8 mouse cellular contexts compared by ENCODE assay signal in genomic region chr15:100599276-100600046, GRCm38 (mm10). TPM values are rescaled to one million over a fixed set of nuclear protein-coding genes. Genes with fewer than 3 reads are reported as not detected.
DNase-seq lines count a peak whose midpoint lies in the region; ATAC-seq and TF ChIP-seq lines count a peak whose summit lies in the region.

Gene Pou6f1 (minus strand): TSS chr15:100599984.

- no peak within 1 kb of the TSS; the same call in 1 of the 2 replicates for H3K27ac ChIP-seq in CH12.LX (ENCODE audit: insufficient read depth, low read depth)
- H3K27ac ChIP-seq in forebrain, embryonic 13.5 days: peak within 1 kb of the TSS; percentile 80
- no peak within 1 kb of the TSS for H3K27ac ChIP-seq in liver, embryonic 16.5 days (ENCODE audit: low read length)
- peak within 1 kb of the TSS; percentile 81 for H3K27ac ChIP-seq in neural tube, embryonic 15.5 days (replicated peaks)

- peak within 1 kb of the TSS; percentile 95 for H3K9ac ChIP-seq in CH12.LX (ENCODE audit: insufficient read depth, low read depth)
- H3K9ac ChIP-seq in forebrain, embryonic 13.5 days: peak within 1 kb of the TSS; percentile 93
- peak within 1 kb of the TSS; percentile 17 for H3K9ac ChIP-seq in liver, embryonic 16.5 days (ENCODE audit: low read depth, low read length)
- peak within 1 kb of the TSS; percentile 84 for H3K9ac ChIP-seq in neural tube, embryonic 15.5 days (replicated peaks)

- WGBS in forebrain, embryonic 13.5 days: 2% methylated on average over 40 of the region's 76 CpGs
- WGBS in liver, embryonic 16.5 days (ENCODE audit: insufficient replicate concordance): under 1% methylated on average over 58 of the region's 76 CpGs
- WGBS in neural tube, embryonic 15.5 days: under 1% methylated on average over 47 of the region's 76 CpGs

- intact Hi-C loops in heart, postnatal 14 days (cut with DNase I): loop anchor here (5.0 kb wide), 1 partner anchor 107 kb away; no protein-coding TSS in a partner anchor

- no peak for TF ChIP-seq POLR2A in CH12.LX (IDR thresholded peaks at IDR 0.05; ENCODE audit: low read depth, low read length)

- H3K4me3 ChIP-seq in CH12.LX (replicated peaks in 1 of 3; ENCODE audit: low read depth in 2 of 3, low read length in 2 of 3, poor library complexity in 1 of 3): peak within 1 kb of the TSS; percentile 63 to 90 (median 64)
- H3K4me3 ChIP-seq in forebrain, embryonic 13.5 days: peak within 1 kb of the TSS; percentile 77
- H3K4me3 ChIP-seq in liver, embryonic 16.5 days (ENCODE audit: low read depth, low read length): peak within 1 kb of the TSS; percentile 51
- peak within 1 kb of the TSS; percentile 78 for H3K4me3 ChIP-seq in neural tube, embryonic 15.5 days (replicated peaks)

- peaks cover 18 to 47% of the 10 kb centered on the region in 2 experiments for H3K4me1 ChIP-seq in CH12.LX (ENCODE audit: control insufficient read depth in 1 of 2, insufficient read depth in 2 of 2)
- peaks cover 25% of the 10 kb centered on the region for H3K4me1 ChIP-seq in forebrain, embryonic 13.5 days
- peaks cover 3% of the 10 kb centered on the region; the same call in 1 of the 2 replicates for H3K4me1 ChIP-seq in liver, embryonic 16.5 days (ENCODE audit: control insufficient read depth, low read depth, low read length)
- H3K4me1 ChIP-seq in neural tube, embryonic 15.5 days: peaks cover 21% of the 10 kb centered on the region

- H3K4me2 ChIP-seq in CH12.LX (ENCODE audit: insufficient read depth, low read depth, poor library complexity, severe bottlenecking): peak within 1 kb of the TSS; percentile 77
- H3K4me2 ChIP-seq in forebrain, embryonic 13.5 days: peak within 1 kb of the TSS; percentile 85
- H3K4me2 ChIP-seq in liver, embryonic 16.5 days (ENCODE audit: low read depth, low read length): peak within 1 kb of the TSS; percentile 61
- peak within 1 kb of the TSS; percentile 90 for H3K4me2 ChIP-seq in neural tube, embryonic 15.5 days

- peaks cover 18% of the 10 kb centered on the region for H3K27me3 ChIP-seq in CH12.LX (replicated peaks)
- H3K27me3 ChIP-seq in forebrain, embryonic 13.5 days: peaks cover 19% of the 10 kb centered on the region
- H3K27me3 ChIP-seq in liver, embryonic 16.5 days (ENCODE audit: control insufficient read depth, insufficient read depth, low read depth, low read length): peaks cover 49% of the 10 kb centered on the region
- 0 out of 2 replicates have a peak, but pooled peaks cover 3% of the 10 kb centered on the region for H3K27me3 ChIP-seq in neural tube, embryonic 15.5 days (replicated peaks)

- TF ChIP-seq CTCF in CH12.LX (conservative IDR thresholded peaks at IDR 0.05 in 1 of 2, IDR thresholded peaks at IDR 0.05 in 1 of 2; ENCODE audit: low read depth in 2 of 2, low read length in 2 of 2): no peak

- no peaks in the 10 kb centered on the region for H3K36me3 ChIP-seq in CH12.LX (replicated peaks in 1 of 2; ENCODE audit: control insufficient read depth in 1 of 2, insufficient read depth in 1 of 2, low read length in 1 of 2)
- no peaks in the 10 kb centered on the region for H3K36me3 ChIP-seq in forebrain, embryonic 13.5 days (ENCODE audit: poor library complexity, severe bottlenecking)
- H3K36me3 ChIP-seq in liver, embryonic 16.5 days (ENCODE audit: control insufficient read depth, insufficient read depth): no peaks in the 10 kb centered on the region
- no peaks in the 10 kb centered on the region for H3K36me3 ChIP-seq in neural tube, embryonic 15.5 days

- in situ Hi-C loops in CH12.LX (cut with MboI; ENCODE audit: low pct_ligation_motif_present, low pct_unique_long_range_greater_than_20kb, low sequenced_read_pairs): no loop called here

- no peak for TF ChIP-seq EP300 in CH12.LX (IDR thresholded peaks at IDR 0.05; ENCODE audit: low read length)

- no peak for DNase-seq in CH12.LX (ENCODE audit: extremely low read depth)
- DNase-seq in adrenal gland, postnatal 4 days (ENCODE audit: low spot score in 2 of 2): no peak
- peak; percentile 69 to 74 for DNase-seq in heart, postnatal 14 days
- DNase-seq in kidney, postnatal 36 days: peak; percentile 74 to 86
- DNase-seq in natural killer cell, adult 2 months (ENCODE audit: low spot score in 2 of 2): no peak

- no peak for TF ChIP-seq RAD21 in CH12.LX (IDR thresholded peaks at IDR 0.05; ENCODE audit: low read depth, low read length)

- dilution Hi-C loops in CH12.LX (cut with MboI; ENCODE audit: extremely low pct_ligation_motif_present, extremely low pct_unique_long_range_greater_than_20kb, low sequenced_read_pairs): no loop called here

- no peaks in the 10 kb centered on the region for H3K9me3 ChIP-seq in CH12.LX (replicated peaks; ENCODE audit: low read length)
- H3K9me3 ChIP-seq in forebrain, embryonic 13.5 days (replicated peaks): no peaks in the 10 kb centered on the region
- H3K9me3 ChIP-seq in liver, embryonic 16.5 days (replicated peaks; ENCODE audit: control insufficient read depth, low read length): no peaks in the 10 kb centered on the region
- no peaks in the 10 kb centered on the region for H3K9me3 ChIP-seq in neural tube, embryonic 15.5 days (replicated peaks)

- peak; percentile 78 for ATAC-seq in forebrain, embryonic 13.5 days
- ATAC-seq in liver, embryonic 16.5 days (ENCODE audit: low read depth): peak; percentile 37; the same call in 1 of the 2 replicates
- ATAC-seq in neural tube, embryonic 15.5 days (ENCODE audit: low FRiP score): peak; percentile 73

- H3K79me2 ChIP-seq in CH12.LX (replicated peaks; ENCODE audit: control insufficient read depth, extremely low read depth, insufficient read depth, poor library complexity, severe bottlenecking): no peaks in the 10 kb centered on the region

TF ChIP-seq in CH12.LX, 34 proteins besides CTCF, POLR2A, EP300 and RAD21:
- TF ChIP-seq USF2 (conservative IDR thresholded peaks at IDR 0.05; ENCODE audit: low read depth, low read length): no peak
- TF ChIP-seq UBTF (IDR thresholded peaks at IDR 0.05; ENCODE audit: low read depth, low read length): 0 out of 2 replicates have a peak, but pooled peaks have one; percentile 56
- no peak for TF ChIP-seq E2F4 (IDR thresholded peaks at IDR 0.05; ENCODE audit: insufficient replicate concordance, low read depth, low read length)
- TF ChIP-seq SIN3A (IDR thresholded peaks at IDR 0.05; ENCODE audit: low read length): no peak

RNA-seq across cellular contexts. Expression of gene Pou6f1, which starts in this region (rescaled TPM):
- total RNA-seq in CH12.LX (2012; rRNA removed): 3.5 and 7.4 TPM in 2 replicates
- total RNA-seq in CH12.LX (2014; rRNA removed): 0.97 and 1.7 TPM in 2 replicates
- 6.3 and 9.1 TPM in 2 replicates for polyA plus RNA-seq in CH12.LX (2012; ENCODE audit: insufficient read length, low read depth)
- total RNA-seq in adrenal gland, postnatal 4 days (2021): 10 to 100 TPM; 30.7 to 34.4 TPM
- polyA plus RNA-seq in forebrain, embryonic 13.5 days (2015; fragmentation: Nextera tagmentation; extraction: Ambion mirVana): 36.4 and 37.5 TPM in 2 replicates
- 10 to 100 TPM; 13.2 to 14.6 TPM for total RNA-seq in heart, postnatal 14 days (2021)
- 0.18 and 0.50 TPM in 2 replicates for polyA plus RNA-seq in liver, embryonic 16.5 days (2015; fragmentation: Nextera tagmentation; extraction: Ambion mirVana)
- 26.0 and 32.4 TPM in 2 replicates for polyA plus RNA-seq in neural tube, embryonic 15.5 days (2015; fragmentation: Nextera tagmentation; extraction: Ambion mirVana)

Comparison
In these comparisons a context has a peak if more than half of its experiments do, and no peak if none do; other contexts are left out.
1. Peak in ATAC-seq, H3K4me3 ChIP-seq, H3K9ac ChIP-seq and H3K4me2 ChIP-seq in liver, embryonic 16.5 days; RNA of the gene not detected or under 1 TPM.
2. DNase-seq: peak in heart, postnatal 14 days (2 of 2) and kidney, postnatal 36 days (2 of 2); none in CH12.LX (single experiment), adrenal gland, postnatal 4 days (0 of 2) and natural killer cell, adult 2 months (0 of 2).
3. H3K27ac ChIP-seq: peak in forebrain, embryonic 13.5 days (single experiment) and neural tube, embryonic 15.5 days (single experiment); none in CH12.LX (single experiment) and liver, embryonic 16.5 days (single experiment).
4. H3K9ac ChIP-seq: peak in every context shown above with its lines; median percentile 95 in CH12.LX; 93 in forebrain, embryonic 13.5 days; 84 in neural tube, embryonic 15.5 days; 17 in liver, embryonic 16.5 days.
5. Peak in every context shown above with its lines, with median percentiles within 50 percentile points of each other: H3K4me2 ChIP-seq, H3K4me3 ChIP-seq and ATAC-seq.